Mouse (Mus musculus) liver, embryonic 12.5 days (tissue): ENCODE results near the gene Irx3. TPM values are rescaled to one million over a fixed set of nuclear protein-coding genes. Genes with fewer than 3 reads are reported as not detected.
A peak's percentile ranks its signal among the peaks of the same experiment; 100 is the strongest.

Source experiments
- ATAC-seq: fragments of 200-750 bp; cut with Nextera tagmentation; 2 replicates; pipeline ENCODE4 v1.8.0; 2017; ENCODE audit warnings: moderate number of reproducible peaks, mild to moderate bottlenecking, moderate library complexity
- H3K27ac ChIP-seq: fragments of 300-500 bp; sonication (generic); 2 replicates; pipeline ENCODE4 v1.5.1; 2016; ENCODE audit warnings: mild to moderate bottlenecking
- H3K27me3 ChIP-seq: fragments of 300-500 bp; sonication (generic); replicated peaks from 2 replicates; pipeline ENCODE4 v1.6.1; 2016; ENCODE audit warnings: mild to moderate bottlenecking, moderate library complexity
- H3K36me3 ChIP-seq: fragments of 300-500 bp; sonication (generic); 2 replicates; pipeline ENCODE4 v1.6.1; 2016; ENCODE audit warnings: mild to moderate bottlenecking, moderate library complexity
- H3K4me1 ChIP-seq: fragments of 300-500 bp; sonication (generic); 2 replicates; pipeline ENCODE4 v1.6.1; 2016
- H3K4me2 ChIP-seq: fragments of 300-500 bp; sonication (generic); 2 replicates; pipeline ENCODE4 v1.6.1; 2016; ENCODE audit warnings: mild to moderate bottlenecking, moderate library complexity
- H3K4me3 ChIP-seq: fragments of 300-500 bp; sonication (generic); 2 replicates; pipeline ENCODE4 v1.5.1; 2016; ENCODE audit warnings: mild to moderate bottlenecking, moderate library complexity
- H3K9ac ChIP-seq: fragments of 300-500 bp; sonication (generic); 2 replicates; pipeline ENCODE4 v1.6.1; 2016; ENCODE audit warnings: mild to moderate bottlenecking, moderate library complexity
- H3K9me3 ChIP-seq: fragments of 300-500 bp; sonication (generic); replicated peaks from 2 replicates; pipeline ENCODE4 v1.6.1; 2016; ENCODE audit warnings: mild to moderate bottlenecking, moderate library complexity
- WGBS: fragments of 180-500 bp; shearing (Covaris S2); methylation state at CpG from one replicate; pipeline ENCODE4 v1.1.7; 2016; ENCODE audit not compliant: insufficient replicate concordance; 5-methylcytosine and 5-hydroxymethylcytosine counted together
- polyA plus RNA-seq: library from polyadenylated mRNA; unstranded; fragments of >200 nt; fragmentation: Nextera tagmentation; extraction: Ambion mirVana; gene quantifications from 2 replicates; pipeline ENCODE4 v1.2.1, GENCODE M21; 2016

The Irx3 gene
- 0.17 and 0.45 TPM in 2 replicates for polyA plus RNA-seq

DNA sequence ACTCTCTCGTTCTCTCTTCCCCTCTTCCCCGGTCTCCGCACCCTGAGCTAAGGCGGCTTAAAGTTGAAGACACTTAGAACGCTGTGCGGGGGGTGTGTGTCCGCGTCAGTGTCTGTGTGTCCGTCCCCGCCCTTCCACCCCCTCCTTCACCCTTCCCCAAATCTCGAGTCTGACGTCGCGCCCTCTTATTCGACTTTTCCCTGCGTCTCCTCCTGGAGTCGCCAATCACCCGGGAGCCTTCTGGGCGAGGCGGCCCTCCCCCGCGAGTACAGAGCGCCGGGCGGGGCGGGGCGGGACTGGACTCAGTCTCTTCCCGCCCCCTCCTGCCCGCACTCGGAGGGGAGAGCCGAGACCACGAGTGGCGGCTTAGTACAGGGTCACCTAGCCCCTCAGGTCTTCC, at the start of gene Irx3:
Gene Irx3, minus strand, starts transcription at position 229 of the 400 bp plus-strand sequence.
- H3K9ac ChIP-seq = no peak within 1 kb of the TSS
- no peak within 1 kb of the TSS for H3K27ac ChIP-seq
- peak within 1 kb of the TSS; percentile 49 for H3K4me3 ChIP-seq
- WGBS = 1% methylated on average over 33 of the region's 33 CpGs
- H3K36me3 ChIP-seq = no peaks in the 10 kb centered on the region
- H3K4me2 ChIP-seq = peak within 1 kb of the TSS; percentile 73
- H3K4me1 ChIP-seq = peaks cover 39% of the 10 kb centered on the region
- ATAC-seq = peak; percentile 34
- no peaks in the 10 kb centered on the region for H3K9me3 ChIP-seq
- peaks cover 100% of the 10 kb centered on the region for H3K27me3 ChIP-seq

- Histone ChIP-seq H3K27ac (no peak overlapping the region), H3K27me3 (peaks cover 31% of the 10 kb centered on the region), H3K9ac (no peak overlapping the region), H3K4me1 (no peaks in the 10 kb centered on the region), H3K4me2 (no peak overlapping the region), H3K9me3 (no peaks in the 10 kb centered on the region), H3K4me3 (no peak overlapping the region), H3K36me3 (no peaks in the 10 kb centered on the region)
- WGBS = 66% methylated on average over 10 of the region's 10 CpGs
- ATAC-seq = no peak
Observed at GRCm38 (mm10) chr8:91851359-91851758, 49.5 kb upstream of the Irx3 start.

- Histone ChIP-seq H3K36me3 (no peaks in the 10 kb centered on the region), H3K4me1 (no peaks in the 10 kb centered on the region), H3K27me3 (peaks cover 18% of the 10 kb centered on the region), H3K4me3 (no peak overlapping the region), H3K9me3 (no peaks in the 10 kb centered on the region), H3K27ac (no peak overlapping the region), H3K9ac (no peak overlapping the region), H3K4me2 (no peak overlapping the region)
- 71% methylated on average over 6 of the region's 6 CpGs for WGBS
- ATAC-seq = no peak
Observed at GRCm38 (mm10) chr8:91849984-91850383, 48.1 kb upstream of the Irx3 start.

- Histone ChIP-seq H3K36me3 (no peaks in the 10 kb centered on the region), H3K4me3 (no peak overlapping the region), H3K4me1 (no peaks in the 10 kb centered on the region), H3K9ac (no peak overlapping the region), H3K27ac (no peak overlapping the region), H3K9me3 (no peaks in the 10 kb centered on the region), H3K27me3 (peaks cover 16% of the 10 kb centered on the region), H3K4me2 (no peak overlapping the region)
- ATAC-seq = no peak
- 70% methylated on average over 8 of the region's 8 CpGs for WGBS
Observed at GRCm38 (mm10) chr8:91849529-91849928, 47.7 kb upstream of the Irx3 start.

- Histone ChIP-seq H3K36me3 (no peaks in the 10 kb centered on the region), H3K4me1 (no peaks in the 10 kb centered on the region), H3K27ac (no peak overlapping the region), H3K9me3 (no peaks in the 10 kb centered on the region), H3K4me3 (no peak overlapping the region), H3K27me3 (no peaks in the 10 kb centered on the region; the same call in 1 of the 2 replicates), H3K4me2 (no peak overlapping the region), H3K9ac (no peak overlapping the region)
- no peak for ATAC-seq
- WGBS = 40% methylated on average over 3 of the region's 3 CpGs
Observed at GRCm38 (mm10) chr8:91845641-91846040, 43.8 kb upstream of the Irx3 start.

GRCm38 (mm10) chr8:91837131-91837530, 35.3 kb upstream of the Irx3 start:
- H3K36me3 ChIP-seq = no peaks in the 10 kb centered on the region
- no peak overlapping the region for H3K4me2 ChIP-seq
- H3K27ac ChIP-seq = no peak overlapping the region
- no peaks in the 10 kb centered on the region for H3K4me1 ChIP-seq
- no peak overlapping the region for H3K9ac ChIP-seq
- 15% methylated on average over 1 of the region's 1 CpGs for WGBS
- H3K27me3 ChIP-seq = peaks cover 53% of the 10 kb centered on the region; the same call in 1 of the 2 replicates
- no peak for ATAC-seq
- H3K9me3 ChIP-seq = no peaks in the 10 kb centered on the region
- no peak overlapping the region for H3K4me3 ChIP-seq

- H3K4me3 ChIP-seq = no peak overlapping the region
- no peaks in the 10 kb centered on the region for H3K4me1 ChIP-seq
- H3K27me3 ChIP-seq = peaks cover 55% of the 10 kb centered on the region
- H3K36me3 ChIP-seq = no peaks in the 10 kb centered on the region
- H3K9me3 ChIP-seq = no peaks in the 10 kb centered on the region
- no peak overlapping the region for H3K9ac ChIP-seq
- H3K4me2 ChIP-seq = no peak overlapping the region
- peak; percentile 30; the same call in 1 of the 2 replicates for ATAC-seq
- no peak overlapping the region for H3K27ac ChIP-seq
- WGBS = 45% methylated on average over 9 of the region's 9 CpGs
Observed at GRCm38 (mm10) chr8:91836685-91837084, 34.8 kb upstream of the Irx3 start.

- no peak overlapping the region for H3K4me2 ChIP-seq
- H3K4me3 ChIP-seq = no peak overlapping the region
- H3K4me1 ChIP-seq = no peaks in the 10 kb centered on the region
- 72% methylated on average over 14 of the region's 14 CpGs for WGBS
- H3K27ac ChIP-seq = no peak overlapping the region
- H3K36me3 ChIP-seq = no peaks in the 10 kb centered on the region
- ATAC-seq = no peak
- no peaks in the 10 kb centered on the region for H3K9me3 ChIP-seq
- peaks cover 47% of the 10 kb centered on the region for H3K27me3 ChIP-seq
- no peak overlapping the region for H3K9ac ChIP-seq
Observed at GRCm38 (mm10) chr8:91827661-91828060, 25.8 kb upstream of the Irx3 start.

DNA sequence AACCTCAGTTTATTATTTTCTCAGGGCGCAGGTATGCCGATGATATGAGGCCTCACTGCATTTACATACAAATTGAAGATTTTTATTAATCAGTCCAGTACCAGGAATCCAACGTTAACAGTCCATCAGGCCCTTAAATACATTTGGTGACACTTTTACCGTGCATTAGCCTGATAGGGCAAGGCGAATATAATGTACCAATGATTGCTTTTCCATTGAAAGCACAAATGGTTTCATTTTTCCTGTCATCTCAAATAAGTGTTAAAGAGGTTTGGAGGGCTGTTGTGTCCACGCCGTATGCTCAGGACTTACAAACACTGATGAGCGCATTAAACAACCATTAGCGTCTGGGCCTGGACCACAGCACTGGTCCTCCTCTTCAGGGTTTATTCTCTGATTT, 25.3 kb upstream of the Irx3 start:
- H3K36me3 ChIP-seq = no peaks in the 10 kb centered on the region
- 78% methylated on average over 9 of the region's 9 CpGs for WGBS
- no peak overlapping the region for H3K4me2 ChIP-seq
- no peaks in the 10 kb centered on the region for H3K4me1 ChIP-seq
- H3K9ac ChIP-seq = no peak overlapping the region
- H3K27me3 ChIP-seq = peaks cover 47% of the 10 kb centered on the region
- ATAC-seq = no peak
- H3K27ac ChIP-seq = no peak overlapping the region
- H3K4me3 ChIP-seq = no peak overlapping the region
- no peaks in the 10 kb centered on the region for H3K9me3 ChIP-seq

- Histone ChIP-seq H3K4me1 (peaks cover 3% of the 10 kb centered on the region; the same call in 1 of the 2 replicates), H3K27ac (no peak overlapping the region), H3K4me2 (no peak overlapping the region), H3K27me3 (peaks cover 39% of the 10 kb centered on the region; the same call in 1 of the 2 replicates), H3K9ac (no peak overlapping the region), H3K4me3 (no peak overlapping the region), H3K36me3 (no peaks in the 10 kb centered on the region), H3K9me3 (no peaks in the 10 kb centered on the region)
- 72% methylated on average over 11 of the region's 11 CpGs for WGBS
- no peak for ATAC-seq
Observed at GRCm38 (mm10) chr8:91823357-91823756, 21.5 kb upstream of the Irx3 start.

- H3K4me3 ChIP-seq = no peak overlapping the region
- peaks cover 3% of the 10 kb centered on the region; the same call in 1 of the 2 replicates for H3K4me1 ChIP-seq
- no peaks in the 10 kb centered on the region for H3K36me3 ChIP-seq
- WGBS = 38% methylated on average over 4 of the region's 4 CpGs
- no peaks in the 10 kb centered on the region for H3K9me3 ChIP-seq
- H3K27ac ChIP-seq = no peak overlapping the region
- no peak for ATAC-seq
- no peak overlapping the region for H3K9ac ChIP-seq
- no peak overlapping the region for H3K4me2 ChIP-seq
- peaks cover 39% of the 10 kb centered on the region; the same call in 1 of the 2 replicates for H3K27me3 ChIP-seq
Observed at GRCm38 (mm10) chr8:91822746-91823145, 20.9 kb upstream of the Irx3 start.

GRCm38 (mm10) chr8:91821976-91822375, 20.1 kb upstream of the Irx3 start:
- H3K4me2 ChIP-seq = no peak overlapping the region
- H3K27ac ChIP-seq = no peak overlapping the region
- no peaks in the 10 kb centered on the region for H3K36me3 ChIP-seq
- 24% methylated on average over 4 of the region's 4 CpGs for WGBS
- H3K9me3 ChIP-seq = no peaks in the 10 kb centered on the region
- H3K4me3 ChIP-seq = no peak overlapping the region
- H3K9ac ChIP-seq = no peak overlapping the region
- no peak for ATAC-seq
- peaks cover 46% of the 10 kb centered on the region; the same call in 1 of the 2 replicates for H3K27me3 ChIP-seq
- peaks cover 3% of the 10 kb centered on the region; the same call in 1 of the 2 replicates for H3K4me1 ChIP-seq

DNA sequence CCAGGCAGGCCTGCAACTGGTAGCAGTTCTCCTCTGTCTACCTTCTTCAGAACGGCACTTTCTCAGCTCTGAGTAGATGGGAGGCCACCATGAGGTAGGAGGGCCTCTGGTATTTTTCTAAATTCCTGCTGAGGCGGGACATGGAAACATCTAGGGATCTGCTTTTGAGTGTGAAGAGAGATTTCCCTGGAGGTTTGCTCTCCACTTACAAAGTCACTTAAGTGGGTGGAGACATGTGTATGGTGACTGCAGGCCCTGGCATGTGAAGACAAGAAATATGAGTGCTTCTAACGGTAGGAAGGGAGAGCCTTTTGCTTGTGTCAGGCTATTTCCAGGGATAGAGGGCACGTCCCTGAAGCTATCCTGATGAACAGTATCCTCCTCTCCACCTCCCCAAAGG, 17.9 kb upstream of the Irx3 start:
- Histone ChIP-seq H3K4me3 (no peak overlapping the region), H3K27ac (no peak overlapping the region), H3K9ac (no peak overlapping the region), H3K36me3 (no peaks in the 10 kb centered on the region), H3K27me3 (peaks cover 32% of the 10 kb centered on the region; the same call in 1 of the 2 replicates), H3K4me2 (no peak overlapping the region), H3K4me1 (peaks cover 3% of the 10 kb centered on the region; the same call in 1 of the 2 replicates), H3K9me3 (no peaks in the 10 kb centered on the region)
- WGBS = 56% methylated on average over 4 of the region's 4 CpGs
- no peak for ATAC-seq
